Mouse (Mus musculus): ENCODE measurements around the gene Msx2. TPM values are rescaled to one million over a fixed set of nuclear protein-coding genes. Genes with fewer than 3 reads are reported as not detected.

The Msx2 gene
- polyA plus RNA-seq, 1 experiment from 2014 or later = 34.2 TPM

- 65% methylated on average over 5 of the region's 5 CpGs for WGBS
- Histone ChIP-seq H3K4me3 (no peak overlapping the region), H3K27ac (no peak overlapping the region), H3K36me3 (no peaks in the 10 kb centered on the region), H3K4me1 (no peaks in the 10 kb centered on the region), H3K9ac (no peak overlapping the region), H3K9me3 (no peaks in the 10 kb centered on the region), H3K4me2 (replicated peaks) (no peak overlapping the region), H3K27me3 (no peaks in the 10 kb centered on the region)
- no peak for ATAC-seq (ENCODE audit: insufficient number of reproducible peaks, insufficient read depth, low FRiP score, low TSS enrichment)
Observed at GRCm38 (mm10) chr13:53441307-53442028, 31.4 kb downstream of the Msx2 start.

- H3K27ac ChIP-seq = no peak overlapping the region
- no peak overlapping the region for H3K9ac ChIP-seq
- ATAC-seq (ENCODE audit: insufficient number of reproducible peaks, insufficient read depth, low FRiP score, low TSS enrichment) = no peak
- H3K36me3 ChIP-seq = no peaks in the 10 kb centered on the region
- H3K4me1 ChIP-seq = no peaks in the 10 kb centered on the region
- no peak overlapping the region for H3K4me3 ChIP-seq
- WGBS = 80% methylated on average over 3 of the region's 3 CpGs
- H3K27me3 ChIP-seq = no peaks in the 10 kb centered on the region
- H3K9me3 ChIP-seq = no peaks in the 10 kb centered on the region
- no peak overlapping the region for H3K4me2 ChIP-seq (replicated peaks)
Observed at GRCm38 (mm10) chr13:53439957-53440356, 32.9 kb downstream of the Msx2 start.

- WGBS = 24% methylated on average over 7 of the region's 7 CpGs
- no peaks in the 10 kb centered on the region for H3K9me3 ChIP-seq
- H3K4me1 ChIP-seq = no peaks in the 10 kb centered on the region
- no peak for ATAC-seq (ENCODE audit: insufficient number of reproducible peaks, insufficient read depth, low FRiP score, low TSS enrichment)
- H3K4me2 ChIP-seq (replicated peaks) = no peak overlapping the region
- no peak overlapping the region for H3K4me3 ChIP-seq
- H3K36me3 ChIP-seq = no peaks in the 10 kb centered on the region
- H3K9ac ChIP-seq = no peak overlapping the region
- no peak overlapping the region for H3K27ac ChIP-seq
- H3K27me3 ChIP-seq = no peaks in the 10 kb centered on the region
Observed at GRCm38 (mm10) chr13:53426507-53426906, 46.4 kb downstream of the Msx2 start.

- no peaks in the 10 kb centered on the region for H3K9me3 ChIP-seq
- H3K4me2 ChIP-seq (replicated peaks) = no peak overlapping the region
- H3K27ac ChIP-seq = no peak overlapping the region
- no peak overlapping the region for H3K9ac ChIP-seq
- no peaks in the 10 kb centered on the region for H3K4me1 ChIP-seq
- ATAC-seq (ENCODE audit: insufficient number of reproducible peaks, insufficient read depth, low FRiP score, low TSS enrichment) = no peak
- H3K4me3 ChIP-seq = no peak overlapping the region
- no peaks in the 10 kb centered on the region for H3K27me3 ChIP-seq
- WGBS = 80% methylated on average over 4 of the region's 4 CpGs
- H3K36me3 ChIP-seq = no peaks in the 10 kb centered on the region
Observed at GRCm38 (mm10) chr13:53421189-53421588, 51.7 kb downstream of the Msx2 start.

GRCm38 (mm10) chr13:53420741-53421140 lies 52.1 kb downstream of the Msx2 start:
- no peaks in the 10 kb centered on the region for H3K27me3 ChIP-seq
- H3K4me2 ChIP-seq (replicated peaks) = no peak overlapping the region
- ATAC-seq (ENCODE audit: insufficient number of reproducible peaks, insufficient read depth, low FRiP score, low TSS enrichment) = no peak
- H3K4me1 ChIP-seq = no peaks in the 10 kb centered on the region
- no peak overlapping the region for H3K27ac ChIP-seq
- no peaks in the 10 kb centered on the region for H3K36me3 ChIP-seq
- 79% methylated on average over 4 of the region's 4 CpGs for WGBS
- no peak overlapping the region for H3K4me3 ChIP-seq
- no peaks in the 10 kb centered on the region for H3K9me3 ChIP-seq
- no peak overlapping the region for H3K9ac ChIP-seq

- Histone ChIP-seq H3K27me3 (0 out of 2 replicates have a peak, but pooled peaks cover 3% of the 10 kb centered on the region), H3K9ac (no peak overlapping the region), H3K27ac (no peak overlapping the region), H3K4me3 (no peak overlapping the region), H3K9me3 (no peaks in the 10 kb centered on the region), H3K4me2 (replicated peaks) (no peak overlapping the region), H3K36me3 (no peaks in the 10 kb centered on the region), H3K4me1 (0 out of 2 replicates have a peak, but pooled peaks cover 4% of the 10 kb centered on the region)
- WGBS = 86% methylated on average over 8 of the region's 8 CpGs
- ATAC-seq (ENCODE audit: insufficient number of reproducible peaks, insufficient read depth, low FRiP score, low TSS enrichment) = no peak
Observed at GRCm38 (mm10) chr13:53419681-53420080, 53.2 kb downstream of the Msx2 start.

GRCm38 (mm10) chr13:53417701-53418100 lies 55.2 kb downstream of the Msx2 start:
- Histone ChIP-seq H3K9ac (no peak overlapping the region), H3K27ac (no peak overlapping the region), H3K4me1 (0 out of 2 replicates have a peak, but pooled peaks cover 5% of the 10 kb centered on the region), H3K4me2 (replicated peaks) (no peak overlapping the region), H3K9me3 (no peaks in the 10 kb centered on the region), H3K27me3 (0 out of 2 replicates have a peak, but pooled peaks cover 3% of the 10 kb centered on the region), H3K4me3 (no peak overlapping the region), H3K36me3 (no peaks in the 10 kb centered on the region)
- 90% methylated on average over 6 of the region's 6 CpGs for WGBS
- ATAC-seq (ENCODE audit: insufficient number of reproducible peaks, insufficient read depth, low FRiP score, low TSS enrichment) = no peak

Other genes with a start within 250 kb of the Msx2 start
- 42.0 and 42.1 TPM in 2 replicates for gene Ror2, start 186.9 kb downstream of the Msx2 start, polyA plus RNA-seq (2016; fragmentation: Nextera tagmentation; extraction: Ambion mirVana)
- gene Sptlc1, start 95.7 kb downstream of the Msx2 start, polyA plus RNA-seq (2016; fragmentation: Nextera tagmentation; extraction: Ambion mirVana) = 39.0 and 39.1 TPM in 2 replicates